Mouse (Mus musculus): ENCODE results near the gene Fam47e.

DNA sequence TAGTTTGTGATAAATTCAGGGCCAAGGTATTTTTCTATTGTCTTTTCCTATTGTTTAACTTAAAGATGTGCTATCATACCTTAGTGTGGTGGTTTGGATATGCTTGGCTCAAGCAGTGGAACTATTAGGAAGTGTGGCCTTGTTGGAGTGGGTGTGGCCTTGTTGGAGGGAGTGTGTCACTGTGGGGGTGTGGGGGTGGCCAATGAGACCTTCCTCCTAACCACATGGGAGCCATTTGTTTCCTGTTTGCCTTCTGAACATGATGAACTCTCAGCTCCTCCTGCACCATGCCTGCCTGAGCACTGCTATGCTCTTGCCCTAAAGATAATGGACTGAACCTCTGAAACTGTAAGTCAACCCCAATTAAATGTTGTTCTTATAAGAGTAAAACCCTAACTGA lies 43.6 kb upstream of the Fam47e start:
- TF ChIP-seq CTCF (IDR thresholded peaks at IDR 0.05; ENCODE audit: borderline replicate concordance, extremely low read depth, insufficient read depth, insufficient read length) (no peak), POLR2A (IDR thresholded peaks at IDR 0.05; ENCODE audit: borderline replicate concordance, extremely low read depth, insufficient read depth, insufficient read length, poor library complexity, severe bottlenecking) (no peak)
